Mouse (Mus musculus) MEL (cell line): Measurements from ENCODE around the gene Fcrl6.
A peak's percentile ranks its signal among the peaks of the same experiment; 100 is the strongest.

Experiments
- CTCF ChIP-seq, 3 experiments: IDR thresholded peaks in 2 of 3; conservative IDR thresholded peaks in 1 of 3; 2 replicates each; pipeline ENCODE4 v1.5.1; 2011 to 2012; ENCODE audit warnings: low read length in 3 of 3, low read depth in 2 of 3, mild to moderate bottlenecking in 2 of 3, improper control_type of control experiment in 1 of 3, inconsistent platforms in 1 of 3, mixed read lengths in 1 of 3, moderate library complexity in 1 of 3; ENCODE audit not compliant: control insufficient read depth in 1 of 3, insufficient read depth in 1 of 3, poor library complexity in 1 of 3, severe bottlenecking in 1 of 3
- ELF1 ChIP-seq: IDR thresholded peaks from 2 replicates; pipeline ENCODE4 v1.6.1; 2014; ENCODE audit warnings: low read depth, mild to moderate bottlenecking, inconsistent platforms, low read length, improper control_type of control experiment, moderate library complexity
- MAFK ChIP-seq: IDR thresholded peaks from 2 replicates; pipeline ENCODE4 v1.6.1; 2011; ENCODE audit warnings: low read depth, mild to moderate bottlenecking, low read length, improper control_type of control experiment, borderline replicate concordance
- MAX ChIP-seq: IDR thresholded peaks from 2 replicates; pipeline ENCODE4 v1.6.1; 2011; ENCODE audit warnings: low read length, improper control_type of control experiment
- MYB ChIP-seq: IDR thresholded peaks from 2 replicates; pipeline ENCODE4 v1.6.1; 2011; ENCODE audit warnings: mild to moderate bottlenecking, low read depth, low read length, improper control_type of control experiment
- POLR2A ChIP-seq, 2 experiments: IDR thresholded peaks; 2 replicates each; pipeline ENCODE4 v1.6.1; 2011 to 2012; ENCODE audit warnings: low read length in 2 of 2, mild to moderate bottlenecking in 2 of 2, control low read depth in 1 of 2, improper control_type of control experiment in 1 of 2, low read depth in 1 of 2, moderate library complexity in 1 of 2; ENCODE audit not compliant: control insufficient read depth in 1 of 2, insufficient read depth in 1 of 2, poor library complexity in 1 of 2
- POLR2AphosphoS2 ChIP-seq: IDR thresholded peaks from 2 replicates; pipeline ENCODE4 v1.6.1; 2011; ENCODE audit warnings: low read length, improper control_type of control experiment
- RAD21 ChIP-seq: IDR thresholded peaks from 2 replicates; pipeline ENCODE4 v1.6.1; 2011; ENCODE audit warnings: mild to moderate bottlenecking, low read depth, low read length, improper control_type of control experiment
- TAL1 ChIP-seq: IDR thresholded peaks from 2 replicates; pipeline ENCODE4 v1.6.1; 2012; ENCODE audit warnings: mild to moderate bottlenecking, inconsistent platforms, low read length, moderate library complexity, mixed read lengths
- UBTF ChIP-seq: IDR thresholded peaks from 2 replicates; pipeline ENCODE4 v1.6.1; 2012; ENCODE audit warnings: low read depth, mild to moderate bottlenecking, inconsistent platforms, low read length, improper control_type of control experiment, moderate library complexity, borderline replicate concordance; ENCODE audit not compliant: insufficient read depth
- USF2 ChIP-seq, 2 experiments: IDR thresholded peaks; 2 replicates each; pipeline ENCODE4 v1.6.1; 2011 to 2012; ENCODE audit warnings: improper control_type of control experiment in 2 of 2, low read length in 2 of 2, borderline replicate concordance in 1 of 2, inconsistent platforms in 1 of 2, low read depth in 1 of 2, mild to moderate bottlenecking in 1 of 2; ENCODE audit not compliant: insufficient read depth in 1 of 2
- ZKSCAN1 ChIP-seq: IDR thresholded peaks from 2 replicates; pipeline ENCODE4 v1.6.1; 2012; ENCODE audit warnings: low read depth, mild to moderate bottlenecking, inconsistent platforms, low read length, improper control_type of control experiment, moderate library complexity
- ZMIZ1 ChIP-seq: IDR thresholded peaks from 2 replicates; pipeline ENCODE4 v1.6.1; 2012; ENCODE audit warnings: low read depth, mild to moderate bottlenecking, inconsistent platforms, low read length, improper control_type of control experiment, moderate library complexity

DNA sequence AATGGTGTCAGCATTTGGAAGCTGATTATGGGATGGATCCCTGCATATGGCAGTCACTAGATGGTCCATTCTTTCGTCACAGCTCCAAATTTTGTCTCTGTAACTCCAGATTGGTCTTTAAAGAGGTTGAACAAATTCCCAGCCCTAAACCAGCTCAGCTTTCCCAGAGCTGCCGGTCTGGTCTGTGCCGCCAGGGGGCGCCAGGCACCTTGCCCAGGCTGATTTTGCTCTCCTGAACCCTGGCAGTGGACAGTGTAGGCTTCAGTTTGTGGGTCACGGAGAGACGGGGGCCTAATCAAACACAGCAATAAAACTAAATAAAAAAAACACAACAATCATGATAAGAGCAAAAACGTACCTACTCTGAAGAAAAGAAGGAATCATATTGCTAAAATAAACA is 16.9 kb upstream of the Fcrl6 start:
- TF ChIP-seq ZMIZ1 (no peak), CTCF (IDR thresholded peaks at IDR 0.05 in 2 of 3, conservative IDR thresholded peaks at IDR 0.05 in 1 of 3; ENCODE audit: control insufficient read depth in 1 of 3, insufficient read depth in 1 of 3, low read depth in 2 of 3, low read length in 3 of 3, poor library complexity in 1 of 3, severe bottlenecking in 1 of 3) (peak; percentile 83 to 98 (median 83)), MAFK (no peak), ZKSCAN1 (no peak), RAD21 (peak; percentile 74), USF2 (IDR thresholded peaks at IDR 0.05; ENCODE audit: borderline replicate concordance in 1 of 2, insufficient read depth in 1 of 2, low read depth in 1 of 2, low read length in 2 of 2) (no peak), POLR2AphosphoS2 (no peak), UBTF (no peak), MAX (no peak), MYB (no peak), ELF1 (no peak), TAL1 (no peak), POLR2A (IDR thresholded peaks at IDR 0.05; ENCODE audit: control insufficient read depth in 1 of 2, insufficient read depth in 1 of 2, low read depth in 1 of 2, low read length in 2 of 2, poor library complexity in 1 of 2) (no peak)
